Comparison of ENCODE assay signal across 8 mouse cellular contexts in genomic region chr11:85989940-85990493, GRCm38 (mm10).
A peak's percentile ranks its signal among the peaks of the same experiment; 100 is the strongest.
DNase-seq lines count a peak whose midpoint lies in the region; ATAC-seq lines count a peak whose summit lies in the region.

No protein-coding gene starts in this region.

- no peak for ATAC-seq in cerebellum, adult (ENCODE audit: insufficient number of reproducible peaks, low FRiP score, low TSS enrichment)
- ATAC-seq in heart, embryonic 12.5 days (ENCODE audit: insufficient number of reproducible peaks, low FRiP score) = no peak
- ATAC-seq in midbrain, embryonic 11.5 days (ENCODE audit: low FRiP score) = peak; percentile 42

- peak overlapping the region; percentile 64 for H3K4me2 ChIP-seq in heart, embryonic 12.5 days
- peak overlapping the region; percentile 38 for H3K4me2 ChIP-seq in midbrain, embryonic 11.5 days

- H3K27me3 ChIP-seq in heart, embryonic 12.5 days (replicated peaks) = peaks cover 18% of the 10 kb centered on the region
- H3K27me3 ChIP-seq in midbrain, embryonic 11.5 days (ENCODE audit: control insufficient read depth, insufficient read depth, low read length) = no peaks in the 10 kb centered on the region

- H3K9me3 ChIP-seq in heart, embryonic 12.5 days (replicated peaks) = no peaks in the 10 kb centered on the region
- H3K9me3 ChIP-seq in midbrain, embryonic 11.5 days (ENCODE audit: control insufficient read depth, low read length) = no peaks in the 10 kb centered on the region

- H3K9ac ChIP-seq in heart, embryonic 12.5 days = peak overlapping the region; percentile 1; the same call in 1 of the 2 replicates
- peak overlapping the region; percentile 9; the same call in 1 of the 2 replicates for H3K9ac ChIP-seq in midbrain, embryonic 11.5 days (ENCODE audit: low read length)

- 11% methylated on average over 12 of the region's 12 CpGs for WGBS in heart, embryonic 12.5 days
- 8% methylated on average over 12 of the region's 12 CpGs for WGBS in midbrain, embryonic 11.5 days

- H3K27ac ChIP-seq in heart, embryonic 12.5 days (ENCODE audit: poor library complexity, severe bottlenecking) = no peak overlapping the region
- no peak overlapping the region for H3K27ac ChIP-seq in midbrain, embryonic 11.5 days (ENCODE audit: low read depth, low read length)

- no peaks in the 10 kb centered on the region for H3K36me3 ChIP-seq in heart, embryonic 12.5 days
- no peaks in the 10 kb centered on the region for H3K36me3 ChIP-seq in midbrain, embryonic 11.5 days (ENCODE audit: control insufficient read depth, insufficient read depth, low read length)

- 0 out of 2 replicates have a peak, but pooled peaks cover 4% of the 10 kb centered on the region for H3K4me1 ChIP-seq in heart, embryonic 12.5 days (replicated peaks)
- H3K4me1 ChIP-seq in midbrain, embryonic 11.5 days (ENCODE audit: control insufficient read depth, insufficient read depth, low read length) = peaks cover 10% of the 10 kb centered on the region; the same call in 1 of the 2 replicates

- H3K4me3 ChIP-seq in heart, embryonic 12.5 days = peak overlapping the region; percentile 34
- H3K4me3 ChIP-seq in midbrain, embryonic 11.5 days (ENCODE audit: low read depth, low read length) = peak overlapping the region; percentile 7

- DNase-seq in cerebellum, postnatal 10 days = peak; percentile 60 to 61
- DNase-seq in R1 (ENCODE audit: low read depth, low spot score) = peak; percentile 35
- peak; percentile 57 to 64 for DNase-seq in kidney, postnatal 36 days
- peak; percentile 91 for DNase-seq in midbrain, embryonic 11.5 days (ENCODE audit: low spot score, missing footprints)
- DNase-seq in thymus, postnatal 36 days = peak; percentile 3 to 6
- no peak for DNase-seq in layer of hippocampus, adult 9-11 months
